Mouse (Mus musculus): ENCODE data around the gene Haus7.

GRCm38 (mm10) chrX:73430036-73430435 is 28.8 kb downstream of the Haus7 start:
- TF ChIP-seq TAL1 (IDR thresholded peaks at IDR 0.05; ENCODE audit: low read length) = no peak
- no peak for TF ChIP-seq GATA1 (IDR thresholded peaks at IDR 0.05; ENCODE audit: low read length)
